Mouse (Mus musculus) megakaryocyte, embryonic 14.5 days (primary cell): ENCODE data around the gene Cd68.

Experiments
- FLI1 ChIP-seq: IDR thresholded peaks from 2 replicates; pipeline ENCODE4 v1.6.1; 2012; ENCODE audit warnings: low read length, inconsistent platforms, mixed read lengths
- GATA1 ChIP-seq: IDR thresholded peaks from 3 replicates; pipeline ENCODE4 v1.6.1; 2012; ENCODE audit warnings: mixed read lengths, low read length, inconsistent platforms, borderline replicate concordance

DNA sequence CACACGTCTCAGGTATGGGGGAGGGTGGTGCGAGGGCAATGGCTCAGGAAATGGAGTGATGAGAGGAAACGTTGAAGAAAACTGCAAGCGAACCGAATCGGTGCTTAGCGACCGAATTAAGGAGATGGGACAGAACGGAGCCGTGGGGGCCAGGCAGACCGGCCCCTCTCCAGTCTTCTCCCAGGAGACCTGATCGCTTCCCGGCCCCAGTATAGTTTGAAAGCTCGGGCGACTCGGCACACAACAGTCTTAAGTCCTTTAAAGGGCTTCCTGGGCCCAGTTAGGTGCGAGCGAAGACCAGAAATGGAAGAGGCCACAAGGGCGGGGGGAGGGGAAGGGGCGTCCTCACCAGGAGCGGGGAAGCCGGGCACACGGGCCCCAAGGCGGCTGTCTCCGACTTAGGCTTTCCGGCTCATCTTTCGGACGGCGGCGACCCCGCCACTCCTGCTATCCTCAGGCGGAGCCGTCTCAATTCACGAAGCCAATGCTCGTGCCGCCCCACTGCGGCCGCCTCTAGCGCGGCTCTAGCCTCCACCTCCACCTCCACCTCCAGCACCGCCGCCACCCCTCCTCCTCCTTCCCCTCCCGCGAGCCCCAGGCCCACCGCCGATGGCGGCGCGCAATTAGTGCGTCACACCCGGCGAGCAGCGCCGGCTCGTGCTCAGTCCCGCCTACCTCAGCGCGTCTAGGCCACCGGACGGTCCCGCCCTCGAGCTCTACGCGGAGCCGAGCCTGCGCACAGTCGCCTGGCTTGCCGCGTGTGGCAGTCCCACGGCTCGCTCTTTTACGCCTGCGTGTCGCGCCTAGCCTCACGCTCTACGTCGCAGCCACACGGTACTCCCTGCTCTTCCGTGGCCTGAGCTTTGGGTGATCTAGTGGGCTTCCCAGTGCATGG, 15.6 kb upstream of the Cd68 start, which contains the start of gene Senp3:
- no peak for TF ChIP-seq FLI1
- TF ChIP-seq GATA1, result no peak
